In the genomic region with DNA sequence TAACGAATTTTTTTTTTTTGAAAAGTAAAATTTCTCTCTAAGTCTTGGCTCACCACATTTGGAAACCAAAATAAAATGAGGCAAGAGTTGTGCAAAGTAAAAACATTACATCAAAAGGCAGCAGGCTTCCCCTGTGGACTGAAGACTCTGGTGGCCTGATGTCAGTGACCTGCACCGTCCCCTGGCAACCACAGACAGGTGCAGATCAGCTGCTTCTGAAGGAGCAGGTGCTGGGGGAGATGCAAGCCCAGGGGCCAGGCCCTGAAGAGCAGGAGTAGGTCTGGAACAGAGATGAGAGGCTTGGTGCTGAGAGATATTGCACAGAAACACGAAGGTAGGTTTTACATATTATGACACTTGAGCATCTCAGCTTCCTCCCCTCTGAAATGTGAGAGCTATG, we compare ENCODE assay signal across 15 mouse cellular contexts.
"Had no signal": no experiment of that assay in that cellular context is flagged by ENCODE, and none has a peak within 500 bp of the region (broad histone marks: within the 10 kb centered on the region; RNA-seq: fewer than 3 reads in every experiment).

No protein-coding gene starts in this region.

- H3K4me3 ChIP-seq: limb, embryonic 13.5 days; liver, embryonic 12.5 days; liver, embryonic 15.5 days; neural tube, embryonic 12.5 days had no signal

- H3K9ac ChIP-seq: limb, embryonic 13.5 days; liver, embryonic 12.5 days; liver, embryonic 15.5 days; neural tube, embryonic 12.5 days had no signal

- H3K9me3 ChIP-seq: limb, embryonic 13.5 days; liver, embryonic 12.5 days; liver, embryonic 15.5 days; neural tube, embryonic 12.5 days had no signal

- DNase-seq: kidney, adult 2 months; kidney, postnatal 25 days; liver; lung, adult 2 months; lung, postnatal 14 days; lung, postnatal 4 days; thymus, adult 18-20 months; thymus, postnatal 36 days had no signal

- ATAC-seq: intestine, postnatal 0 days; liver, embryonic 12.5 days had no signal

- H3K27ac ChIP-seq: kidney, postnatal 0 days; limb, embryonic 13.5 days; liver, embryonic 12.5 days; liver, embryonic 15.5 days; neural tube, embryonic 12.5 days had no signal

- H3K4me2 ChIP-seq: limb, embryonic 13.5 days; liver, embryonic 12.5 days; liver, embryonic 15.5 days; midbrain, embryonic 11.5 days; neural tube, embryonic 12.5 days had no signal

- H3K36me3 ChIP-seq: limb, embryonic 13.5 days; liver, embryonic 12.5 days; liver, embryonic 15.5 days; neural tube, embryonic 12.5 days had no signal

- H3K27me3 ChIP-seq: limb, embryonic 13.5 days; liver, embryonic 12.5 days; liver, embryonic 15.5 days; neural tube, embryonic 12.5 days had no signal
